Mouse (Mus musculus) retina, postnatal 1 day (tissue): ENCODE measurements at regions not wholly inside any gene's neighbourhood (a gene's known extent, or its start where the extent isn't known, plus 50 kb on each side); places are given as distances from the start of the nearest gene placed in this dataset.

Source experiments
- DNase-seq: peaks from one replicate; pipeline ENCODE4 v3.0.0-alpha.2; 2012

- no peak for DNase-seq
Measured at GRCm38 (mm10) chr3:147284357-147284756, 432.2 kb downstream of the Ttll7 start.

DNA sequence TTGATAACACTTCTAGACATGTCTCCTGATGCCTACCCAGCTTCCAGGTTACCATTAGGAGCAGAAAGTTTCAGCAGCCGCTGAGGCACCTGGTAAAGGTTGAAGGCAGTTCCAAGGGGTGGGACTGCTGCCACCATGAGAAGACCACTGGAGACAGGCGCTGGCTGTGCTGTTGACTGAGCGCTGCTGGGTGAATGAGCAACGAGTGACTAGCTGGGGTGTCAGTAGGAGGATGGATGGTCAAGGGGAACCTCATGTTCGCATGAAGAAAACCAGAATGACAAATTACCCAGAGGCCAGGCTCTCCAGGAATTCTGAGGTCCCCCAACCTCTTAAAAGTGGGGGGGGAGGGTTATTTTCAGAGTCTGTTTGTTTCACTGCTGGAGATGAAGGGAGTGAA, 433.3 kb downstream of the Ttll7 start:
- no peak for DNase-seq

GRCm38 (mm10) chr3:147287503-147287902, 435.3 kb downstream of the Ttll7 start:
- DNase-seq, result peak; percentile 6

DNA sequence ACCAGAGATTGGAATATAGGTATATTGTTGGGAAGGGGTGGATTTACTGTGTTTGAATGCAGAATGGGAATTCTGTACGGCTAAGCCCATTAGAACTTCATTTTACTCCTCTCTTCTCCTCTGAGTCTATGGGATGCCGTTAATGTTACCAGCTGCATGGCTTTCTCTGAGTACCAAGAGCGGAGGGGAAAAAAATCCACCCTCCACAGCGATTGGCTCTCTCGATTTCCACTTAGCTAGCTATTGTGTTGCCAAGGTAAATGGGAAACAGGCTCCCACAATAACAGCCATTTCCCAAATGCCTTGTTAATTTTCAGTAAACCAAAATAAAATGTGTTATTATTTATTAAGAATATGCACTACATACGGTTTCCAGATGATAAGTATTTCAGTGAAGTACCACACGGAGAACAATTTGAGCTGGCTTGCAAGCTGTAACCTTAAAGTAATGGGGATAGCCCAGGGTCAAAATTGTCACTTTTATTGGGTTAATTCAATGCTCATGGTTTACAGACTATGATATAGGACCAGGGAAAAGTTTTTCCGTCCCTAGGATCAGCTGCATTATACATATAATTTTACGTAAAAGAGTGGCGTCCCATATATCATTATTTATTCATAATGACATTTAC, 439.6 kb downstream of the Ttll7 start:
- no peak for DNase-seq

GRCm38 (mm10) chr3:147298065-147298464, 445.9 kb downstream of the Ttll7 start:
- no peak for DNase-seq

DNA sequence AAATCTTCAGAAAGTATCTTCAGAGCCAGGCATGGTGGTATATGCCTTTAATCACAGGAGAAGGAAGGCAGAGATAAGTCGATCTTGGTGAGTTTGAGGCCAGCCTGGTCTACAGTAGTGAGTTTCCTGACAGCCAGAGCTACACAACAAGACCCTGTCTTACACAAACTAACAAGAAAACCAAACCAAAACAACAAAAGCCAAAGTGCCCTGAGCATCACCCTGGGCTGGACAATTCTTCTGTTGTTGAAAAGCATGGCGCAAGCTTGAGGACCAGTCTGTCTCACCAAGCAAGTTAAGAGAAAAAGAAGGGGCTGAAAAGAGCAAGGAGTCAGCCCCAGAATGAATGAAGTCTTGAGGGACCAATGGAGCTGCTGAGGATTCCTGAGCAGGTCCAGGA, 473.4 kb downstream of the Ttll7 start:
- DNase-seq, result no peak

DNA sequence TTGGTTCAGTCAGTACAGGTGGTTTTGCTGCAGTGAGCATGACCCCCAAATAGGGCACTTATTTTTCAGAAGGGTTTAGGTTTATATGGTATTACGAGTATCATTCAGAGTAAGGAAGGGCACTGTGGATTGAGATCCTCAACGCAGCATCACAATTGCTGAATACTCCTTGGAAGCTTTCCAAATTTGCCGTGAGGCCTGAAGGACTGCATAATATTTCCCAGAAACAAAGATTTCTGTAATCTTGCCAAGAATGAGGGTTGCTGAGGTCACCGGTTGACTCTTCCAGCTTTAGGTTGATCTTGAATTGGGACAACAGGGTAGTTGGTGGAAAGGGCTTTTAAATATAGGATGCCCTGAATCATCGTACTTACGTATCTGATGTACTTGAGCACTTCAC, 482.1 kb downstream of the Ttll7 start:
- DNase-seq, result no peak

DNA sequence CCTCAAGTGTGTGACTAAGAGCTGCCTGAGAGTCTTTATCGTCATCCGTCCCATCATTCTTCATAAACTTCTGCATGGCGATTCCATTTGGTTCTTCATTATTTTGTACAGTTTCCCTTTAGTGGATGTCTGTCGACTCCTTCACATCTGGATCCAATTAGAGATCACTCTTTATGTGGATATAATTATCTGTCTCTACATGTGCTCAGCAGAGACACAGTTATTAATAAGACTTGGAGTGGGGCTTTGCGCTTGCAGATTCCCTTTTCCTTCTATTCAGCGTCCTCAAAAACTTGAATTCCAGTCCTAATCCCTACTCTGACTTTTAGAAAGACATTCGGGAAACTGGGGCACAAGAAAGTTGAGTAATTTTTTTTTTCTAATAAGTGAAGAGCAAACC, 483.1 kb downstream of the Ttll7 start:
- no peak for DNase-seq

DNA sequence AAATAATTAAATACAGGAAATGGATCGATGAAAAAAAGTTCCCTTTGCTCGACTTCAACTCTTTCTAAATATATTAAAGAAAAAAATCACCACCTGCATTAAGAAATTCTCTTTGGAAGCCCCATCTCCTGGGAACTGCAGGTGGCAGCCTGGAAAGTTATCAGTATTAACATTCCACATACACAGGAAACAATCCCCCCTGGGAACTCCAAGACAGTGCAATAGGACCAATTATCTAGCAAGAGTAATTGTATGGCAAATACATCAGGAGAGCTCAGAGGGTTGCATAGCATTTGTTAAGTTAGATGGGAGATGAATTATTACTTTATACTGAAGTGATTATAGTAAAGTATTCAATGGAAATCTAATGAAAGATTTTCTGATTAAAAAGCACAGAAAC, 487.3 kb downstream of the Ttll7 start:
- no peak for DNase-seq

DNA sequence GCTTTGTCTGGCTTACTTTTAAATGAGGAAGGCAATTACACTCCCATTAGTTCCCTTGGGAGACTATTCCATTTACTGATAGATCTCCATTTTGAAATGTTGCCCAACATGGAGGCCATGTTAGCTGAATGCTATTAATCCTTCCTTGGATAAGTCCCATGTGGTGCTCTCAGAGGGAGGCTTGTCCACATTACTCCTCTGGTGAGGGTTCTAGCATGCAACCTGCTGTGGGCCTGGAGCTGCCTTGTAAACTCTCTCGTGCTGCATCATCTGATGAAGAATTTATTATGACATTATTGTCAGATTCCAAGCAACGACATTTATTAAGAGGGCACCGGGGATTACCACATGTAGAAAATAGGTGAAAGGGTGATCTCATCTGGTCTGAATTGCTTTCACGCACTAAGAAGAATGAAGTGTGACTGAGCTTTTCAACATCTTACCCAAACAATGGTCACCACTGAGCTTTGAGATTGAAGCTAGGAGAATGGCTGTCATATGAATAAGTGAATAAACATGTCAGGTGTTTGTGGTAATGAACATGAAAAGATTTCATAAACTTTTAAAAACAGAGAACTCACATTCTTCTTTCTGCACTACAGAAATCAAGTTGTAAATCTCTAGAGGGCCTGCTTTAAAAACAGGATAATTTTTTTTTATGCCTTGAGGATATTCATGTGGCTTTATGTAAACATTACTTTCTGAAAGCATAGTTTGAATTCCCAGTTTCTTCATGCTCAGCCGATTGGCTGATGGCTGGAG, 495.3 kb downstream of the Ttll7 start:
- no peak for DNase-seq

GRCm38 (mm10) chr3:147387077-147387476, 534.9 kb downstream of the Ttll7 start:
- DNase-seq, result no peak

DNA sequence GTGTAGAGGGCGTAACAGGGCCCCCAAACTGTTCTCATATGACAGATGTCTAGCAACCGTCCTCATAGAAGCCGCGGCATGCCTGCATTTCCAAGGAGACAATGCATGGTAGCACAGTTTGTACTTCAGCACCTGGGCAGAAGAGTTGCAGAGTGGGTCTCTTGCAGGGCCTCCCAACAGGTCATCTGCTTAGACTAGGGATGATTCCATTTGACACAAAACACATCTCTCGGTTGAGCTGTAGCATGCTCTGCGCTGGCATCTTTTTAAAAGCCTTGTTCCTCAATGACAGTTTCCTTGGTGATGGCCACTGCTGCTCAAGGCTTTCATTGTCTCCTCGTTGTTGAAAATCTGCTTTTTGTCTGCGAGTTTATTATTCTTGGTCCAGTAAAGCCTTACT, 546.1 kb downstream of the Ttll7 start:
- DNase-seq, result peak; percentile 42

GRCm38 (mm10) chr3:147412274-147412673, 560.1 kb downstream of the Ttll7 start:
- DNase-seq, result no peak

DNA sequence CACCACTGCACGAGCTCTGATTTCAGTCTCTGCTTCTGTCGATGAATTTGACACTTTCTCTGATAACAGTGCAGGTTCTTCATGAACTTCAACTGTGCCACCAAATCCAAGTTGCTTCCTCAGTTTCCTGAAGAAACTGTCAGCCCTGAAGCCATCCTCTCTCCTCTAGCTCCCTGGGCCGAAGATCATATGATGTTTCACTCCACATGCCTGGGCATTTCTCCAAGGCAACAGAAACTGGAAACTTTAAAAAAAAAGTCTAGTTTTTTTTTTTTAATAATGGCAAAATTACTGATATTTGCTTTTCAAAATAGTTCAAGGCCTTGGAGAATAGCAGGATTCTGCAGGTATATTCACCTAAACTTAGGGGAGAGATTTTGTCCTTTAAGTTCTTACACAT, 564.8 kb downstream of the Ttll7 start:
- no peak for DNase-seq

DNA sequence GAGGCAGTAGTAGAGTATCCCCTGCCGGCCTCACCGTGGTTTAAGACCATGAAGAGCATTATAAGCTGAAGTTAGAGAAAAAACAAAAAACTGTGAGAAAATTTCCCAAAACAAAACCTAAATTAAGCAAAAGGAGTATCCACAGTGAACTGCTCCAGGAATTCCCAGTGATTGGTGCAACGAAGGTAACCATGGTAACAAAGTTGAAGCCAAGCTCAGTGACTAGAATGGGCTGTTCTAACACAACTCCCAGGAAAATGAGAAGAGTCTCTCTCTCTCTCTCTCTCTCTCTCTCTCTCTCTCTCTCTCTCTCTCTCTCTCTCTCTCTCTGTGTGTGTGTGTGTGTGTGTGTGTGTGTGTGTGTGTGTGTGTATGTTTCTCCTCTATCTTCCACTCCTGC, 567.0 kb downstream of the Ttll7 start:
- DNase-seq, result peak; percentile 20

GRCm38 (mm10) chr3:147422196-147422595, 570.0 kb downstream of the Ttll7 start:
- no peak for DNase-seq

GRCm38 (mm10) chr3:147423895-147424575, 571.9 kb downstream of the Ttll7 start:
- peak; percentile 46 for DNase-seq

GRCm38 (mm10) chr3:147428837-147429236, 576.7 kb downstream of the Ttll7 start:
- no peak for DNase-seq

DNA sequence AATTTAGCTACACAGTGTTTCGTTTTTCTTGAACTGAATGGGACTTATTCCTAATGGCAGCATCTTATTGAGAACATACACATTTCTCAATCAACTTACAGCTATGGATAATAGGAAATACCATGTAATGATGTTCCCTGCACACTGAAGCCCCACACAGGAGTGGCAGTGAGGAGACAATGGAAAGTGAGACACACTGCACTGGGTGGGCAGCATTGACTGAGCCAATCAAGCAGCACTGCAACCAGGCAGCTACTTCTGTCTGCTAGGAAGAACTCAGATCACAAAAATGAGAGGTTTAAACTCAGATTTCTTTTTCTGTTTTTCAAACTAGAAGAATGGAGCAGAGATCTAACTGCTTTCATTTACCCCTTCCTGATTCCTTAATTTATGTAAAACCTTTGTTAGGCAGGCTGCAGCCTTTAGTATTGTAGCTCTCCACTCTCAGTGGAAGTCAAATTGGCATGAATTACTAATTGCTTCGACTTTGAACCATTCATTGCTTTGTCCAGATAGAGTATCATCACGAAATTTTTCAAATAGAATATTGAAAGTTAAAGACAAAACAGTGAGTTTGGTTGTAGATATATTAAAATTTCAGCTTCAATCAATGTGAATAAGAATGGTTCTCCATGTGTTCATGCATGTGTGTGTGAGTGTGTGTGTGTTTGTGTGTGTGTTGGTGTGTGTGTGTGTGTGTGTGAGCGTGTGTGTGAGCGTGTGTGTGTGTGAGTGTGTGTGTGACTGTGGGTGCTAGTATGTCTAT, 590.9 kb downstream of the Ttll7 start:
- peak; percentile 42 for DNase-seq

DNA sequence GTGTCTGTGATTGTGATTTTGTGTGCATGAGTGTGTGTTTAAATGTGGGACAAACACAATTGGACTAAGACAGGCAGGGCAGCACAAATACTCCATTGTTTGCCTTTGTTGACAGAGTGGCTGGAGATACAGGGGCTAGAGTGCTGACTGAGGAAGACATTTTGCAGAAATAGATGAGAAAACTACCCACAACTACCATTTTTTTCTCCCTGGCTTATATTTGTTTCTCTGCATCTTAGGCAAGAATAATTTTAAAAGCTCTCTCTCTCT, 591.5 kb downstream of the Ttll7 start:
- peak; percentile 54 for DNase-seq

DNA sequence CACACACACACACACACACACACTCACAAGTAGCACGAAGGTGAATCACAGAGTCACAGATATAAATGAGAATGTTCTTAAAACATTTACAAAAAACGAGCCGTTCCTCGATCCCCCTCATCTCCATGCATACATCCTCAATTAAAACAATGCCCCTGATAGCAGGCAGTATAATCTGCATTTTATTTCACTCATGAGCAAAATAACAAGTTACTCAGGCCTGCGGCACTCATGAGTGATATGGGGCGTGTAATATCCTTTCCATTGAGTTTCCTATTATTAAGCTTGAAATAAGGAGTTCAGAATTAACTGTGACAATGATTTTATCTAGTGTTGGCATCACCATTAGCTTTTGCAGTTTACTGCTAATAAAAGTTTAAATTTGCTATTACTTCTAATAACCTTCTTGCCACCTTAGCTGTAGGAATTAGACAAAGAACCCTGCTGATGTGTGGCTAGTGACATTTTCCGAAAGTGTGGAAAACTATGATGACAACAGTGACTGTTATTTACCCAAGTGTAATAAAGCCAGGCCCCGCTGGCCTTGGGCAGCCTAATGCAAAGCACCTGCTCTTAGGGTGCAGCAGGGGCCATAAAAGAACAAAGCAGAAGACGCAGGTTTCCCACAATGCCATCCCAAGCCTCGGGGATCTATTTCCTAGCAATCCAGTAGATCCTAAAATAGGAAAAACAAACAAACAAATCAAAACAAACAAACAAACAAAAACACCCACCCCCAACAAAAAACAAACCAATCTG, 592.0 kb downstream of the Ttll7 start:
- peak; percentile 14 for DNase-seq

DNA sequence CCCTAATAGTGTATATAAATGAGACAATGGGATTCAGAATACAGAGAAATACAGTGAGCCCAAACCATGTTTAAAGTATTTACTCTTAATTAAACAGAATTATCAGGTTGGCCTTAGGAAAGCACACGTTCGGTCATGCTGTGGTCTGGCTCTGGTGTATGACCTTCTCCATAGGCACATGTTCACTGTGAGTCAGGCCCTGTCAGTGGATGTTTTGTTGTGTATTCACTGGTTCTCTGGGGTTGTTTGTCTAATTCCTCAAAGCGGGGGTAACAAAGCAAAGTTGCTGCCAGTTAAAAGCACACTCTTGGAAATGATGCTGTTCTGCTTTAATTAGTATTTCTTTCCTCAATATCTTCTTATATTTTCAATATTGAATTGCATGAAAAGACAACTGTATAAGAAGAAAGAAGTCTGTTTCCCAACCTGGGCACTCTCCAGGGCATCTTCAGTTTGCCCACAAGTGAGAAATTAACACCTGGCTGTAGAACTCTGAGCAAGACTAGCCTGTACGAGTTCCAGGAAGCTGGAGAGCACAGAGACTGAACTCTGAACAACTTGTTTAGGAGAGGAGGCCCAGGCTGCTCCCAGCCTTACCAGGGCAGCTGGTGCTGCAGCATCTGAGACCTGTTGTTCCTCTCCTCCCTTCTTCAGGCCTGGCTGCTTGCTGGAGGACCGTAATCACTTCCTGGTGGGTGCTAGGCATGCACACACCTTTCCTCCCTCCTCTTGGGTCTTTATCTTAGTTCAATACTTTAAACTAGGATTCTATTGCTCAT, 593.1 kb downstream of the Ttll7 start:
- DNase-seq, result no peak
